Mouse (Mus musculus) MEL (cell line): ENCODE results near the gene Hoxb1.

Experiments used
- CTCF ChIP-seq, 3 experiments: IDR thresholded peaks in 2 of 3; conservative IDR thresholded peaks in 1 of 3; 2 replicates each; pipeline ENCODE4 v1.5.1; 2011 to 2012; ENCODE audit warnings: low read length in 3 of 3, low read depth in 2 of 3, mild to moderate bottlenecking in 2 of 3, improper control_type of control experiment in 1 of 3, inconsistent platforms in 1 of 3, mixed read lengths in 1 of 3, moderate library complexity in 1 of 3; ENCODE audit not compliant: control insufficient read depth in 1 of 3, insufficient read depth in 1 of 3, poor library complexity in 1 of 3, severe bottlenecking in 1 of 3
- ELF1 ChIP-seq: IDR thresholded peaks from 2 replicates; pipeline ENCODE4 v1.6.1; 2014; ENCODE audit warnings: low read depth, mild to moderate bottlenecking, inconsistent platforms, low read length, improper control_type of control experiment, moderate library complexity
- KAT2A ChIP-seq: conservative IDR thresholded peaks from 2 replicates; pipeline ENCODE4 v1.6.1; 2012; ENCODE audit warnings: low read depth, low read length, improper control_type of control experiment, inconsistent platforms
- NRF1 ChIP-seq: IDR thresholded peaks from 2 replicates; pipeline ENCODE4 v1.6.1; 2014; ENCODE audit warnings: low read depth, mild to moderate bottlenecking, inconsistent platforms, low read length, improper control_type of control experiment, moderate library complexity; ENCODE audit not compliant: poor library complexity, insufficient read depth, severe bottlenecking
- POLR2A ChIP-seq, 2 experiments: IDR thresholded peaks; 2 replicates each; pipeline ENCODE4 v1.6.1; 2011 to 2012; ENCODE audit warnings: low read length in 2 of 2, mild to moderate bottlenecking in 2 of 2, control low read depth in 1 of 2, improper control_type of control experiment in 1 of 2, low read depth in 1 of 2, moderate library complexity in 1 of 2; ENCODE audit not compliant: control insufficient read depth in 1 of 2, insufficient read depth in 1 of 2, poor library complexity in 1 of 2
- POLR2AphosphoS2 ChIP-seq: IDR thresholded peaks from 2 replicates; pipeline ENCODE4 v1.6.1; 2011; ENCODE audit warnings: low read length, improper control_type of control experiment
- USF1 ChIP-seq: IDR thresholded peaks from 2 replicates; pipeline ENCODE4 v1.6.1; 2014; ENCODE audit warnings: low read depth, mild to moderate bottlenecking, inconsistent platforms, low read length, improper control_type of control experiment, moderate library complexity
- ZMIZ1 ChIP-seq: IDR thresholded peaks from 2 replicates; pipeline ENCODE4 v1.6.1; 2012; ENCODE audit warnings: low read depth, mild to moderate bottlenecking, inconsistent platforms, low read length, improper control_type of control experiment, moderate library complexity

- TF ChIP-seq USF1, result no peak
- no peak for TF ChIP-seq POLR2A (IDR thresholded peaks at IDR 0.05; ENCODE audit: control insufficient read depth in 1 of 2, insufficient read depth in 1 of 2, low read depth in 1 of 2, low read length in 2 of 2, poor library complexity in 1 of 2)
- no peak for TF ChIP-seq CTCF (IDR thresholded peaks at IDR 0.05 in 2 of 3, conservative IDR thresholded peaks at IDR 0.05 in 1 of 3; ENCODE audit: control insufficient read depth in 1 of 3, insufficient read depth in 1 of 3, low read depth in 2 of 3, low read length in 3 of 3, poor library complexity in 1 of 3, severe bottlenecking in 1 of 3)
- no peak for TF ChIP-seq POLR2AphosphoS2
- no peak for TF ChIP-seq ELF1
- no peak for TF ChIP-seq ZMIZ1
- TF ChIP-seq KAT2A, result no peak
- no peak for TF ChIP-seq NRF1
Observed at GRCm38 (mm10) chr11:96363807-96364206, 1.7 kb upstream of the Hoxb1 start.
